Mouse (Mus musculus) hindlimb bud, embryonic 11.5 days (tissue): ENCODE measurements around the gene Tekt5.
A peak's percentile ranks its signal among the peaks of the same experiment; 100 is the strongest.

Experiments
- DNase-seq: peaks from one replicate; pipeline ENCODE4 v3.0.0-alpha.2; 2012; ENCODE audit warnings: low read depth, low spot score; ENCODE audit errors: extremely low spot score

Gene Tekt5

GRCm38 (mm10) chr16:10394699-10395540 is at the start of gene Tekt5:
TSS of gene Tekt5 (minus strand) at chr16:10395490.
- no peak for DNase-seq

GRCm38 (mm10) chr16:10443723-10444122 is 48.4 kb upstream of the Tekt5 start:
- DNase-seq, result no peak

- DNase-seq, result no peak
Observed at GRCm38 (mm10) chr16:10441761-10442160, 46.5 kb upstream of the Tekt5 start.

GRCm38 (mm10) chr16:10441328-10441727 is 46.0 kb upstream of the Tekt5 start:
- no peak for DNase-seq

- no peak for DNase-seq
Observed at GRCm38 (mm10) chr16:10438055-10438454, 42.8 kb upstream of the Tekt5 start.

- DNase-seq, result no peak
Observed at GRCm38 (mm10) chr16:10436166-10436565, 40.9 kb upstream of the Tekt5 start.

GRCm38 (mm10) chr16:10433344-10433743 is 38.1 kb upstream of the Tekt5 start:
- DNase-seq, result no peak

- DNase-seq, result no peak
Observed at GRCm38 (mm10) chr16:10432387-10432786, 37.1 kb upstream of the Tekt5 start.

GRCm38 (mm10) chr16:10431911-10432310 is 36.6 kb upstream of the Tekt5 start:
- no peak for DNase-seq

- DNase-seq, result no peak
Observed at GRCm38 (mm10) chr16:10420447-10421054, 25.3 kb upstream of the Tekt5 start.

- DNase-seq, result no peak
Observed at GRCm38 (mm10) chr16:10417723-10418259, 22.5 kb upstream of the Tekt5 start.

GRCm38 (mm10) chr16:10416866-10417265 is 21.6 kb upstream of the Tekt5 start:
- no peak for DNase-seq

- DNase-seq, result no peak
Observed at GRCm38 (mm10) chr16:10415976-10416375, 20.7 kb upstream of the Tekt5 start.

- peak; percentile 73 for DNase-seq
Observed at GRCm38 (mm10) chr16:10411764-10412746, 16.8 kb upstream of the Tekt5 start, which contains the start of gene Nubp1. TSS of gene Nubp1 (plus strand) at chr16:10411948.

- peak; percentile 54 for DNase-seq
Observed at GRCm38 (mm10) chr16:10399160-10399559, 3.9 kb upstream of the Tekt5 start.

GRCm38 (mm10) chr16:10398755-10399154 is 3.5 kb upstream of the Tekt5 start:
- no peak for DNase-seq

GRCm38 (mm10) chr16:10392587-10392986 is 2.7 kb downstream of the Tekt5 start:
- no peak for DNase-seq

GRCm38 (mm10) chr16:10388634-10389365 is 6.5 kb downstream of the Tekt5 start:
- DNase-seq, result no peak

GRCm38 (mm10) chr16:10385261-10385660 is 10.0 kb downstream of the Tekt5 start:
- no peak for DNase-seq

GRCm38 (mm10) chr16:10384544-10384943 is 10.7 kb downstream of the Tekt5 start:
- no peak for DNase-seq
